Mouse (Mus musculus) testis, adult 2 months (tissue): ENCODE measurements around the gene Knl1.

Experiments used
- CTCF ChIP-seq: fragments of 200-500 bp; IDR thresholded peaks from 2 replicates; pipeline ENCODE4 v1.5.1; 2012; ENCODE audit warnings: low read depth, mild to moderate bottlenecking, inconsistent platforms, low read length, moderate library complexity; ENCODE audit not compliant: control insufficient read depth, insufficient read depth, insufficient replicate concordance
- POLR2A ChIP-seq: fragments of 200-500 bp; IDR thresholded peaks from 2 replicates; pipeline ENCODE4 v1.6.1; 2012; ENCODE audit warnings: low read depth, mild to moderate bottlenecking, inconsistent platforms, low read length, moderate library complexity; ENCODE audit not compliant: control insufficient read depth

DNA sequence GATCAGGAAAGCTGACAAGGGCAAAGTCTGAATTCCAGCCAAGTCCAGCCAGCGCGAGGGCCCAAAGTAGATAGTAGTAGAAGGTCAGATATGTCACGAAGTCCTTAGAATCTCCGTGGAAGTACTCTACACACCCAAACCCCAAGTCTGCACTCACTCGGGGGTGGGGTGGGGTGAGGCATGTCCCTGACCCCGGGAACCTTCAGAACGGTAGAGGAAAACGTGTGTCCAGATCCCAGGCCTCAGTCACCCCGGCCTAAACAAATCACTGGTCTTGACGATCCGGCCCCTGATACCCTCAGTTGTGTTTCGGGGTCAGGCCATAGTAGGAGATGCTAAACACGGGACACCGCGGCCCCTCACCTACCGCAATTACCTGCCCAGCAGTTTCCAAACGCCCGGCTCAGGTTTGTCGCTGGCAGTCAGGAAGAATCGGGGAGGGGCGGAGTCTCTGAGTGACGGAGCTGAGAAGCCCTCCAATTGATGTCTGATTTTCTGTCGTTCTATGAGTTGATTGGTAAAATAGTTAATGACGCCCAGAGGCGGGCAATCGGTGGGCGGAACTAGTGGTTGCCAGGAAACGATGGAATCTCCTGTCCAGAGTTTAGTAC lies 17.9 kb upstream of the Knl1 start, which contains the start of gene Ccdc32:
- TF ChIP-seq POLR2A (peak; percentile 59), CTCF (no peak)
